Mouse (Mus musculus): ENCODE results near the gene Psma5. TPM values are rescaled to one million over a fixed set of nuclear protein-coding genes. Genes with fewer than 3 reads are reported as not detected.

Gene Psma5
- polyA plus RNA-seq, 1 experiment from 2014 or later, result 275 TPM

- WGBS, result 92% methylated on average over 8 of the region's 8 CpGs
- H3K9me3 ChIP-seq (ENCODE audit: control insufficient read depth, low read length), result no peaks in the 10 kb centered on the region
- H3K36me3 ChIP-seq (ENCODE audit: control insufficient read depth, insufficient read depth, low read length), result peaks cover 2% of the 10 kb centered on the region; the same call in 1 of the 2 replicates
- ATAC-seq (ENCODE audit: low FRiP score), result no peak
- H3K4me1 ChIP-seq (replicated peaks; ENCODE audit: control insufficient read depth, insufficient read depth, low read length), result no peaks in the 10 kb centered on the region
- H3K4me2 ChIP-seq (replicated peaks; ENCODE audit: low read depth, low read length), result no peak overlapping the region
- DNase-seq (ENCODE audit: low spot score), result no peak
- H3K9ac ChIP-seq (ENCODE audit: low read depth, low read length), result no peak overlapping the region
- H3K27me3 ChIP-seq (ENCODE audit: control insufficient read depth, insufficient read depth, low read length), result no peaks in the 10 kb centered on the region
- H3K4me3 ChIP-seq (ENCODE audit: low read depth, low read length), result no peak overlapping the region
- no peak overlapping the region for H3K27ac ChIP-seq (ENCODE audit: low read depth, low read length)
Measured at GRCm38 (mm10) chr3:108327275-108327674, 70.5 kb downstream of the Psma5 start.

DNA sequence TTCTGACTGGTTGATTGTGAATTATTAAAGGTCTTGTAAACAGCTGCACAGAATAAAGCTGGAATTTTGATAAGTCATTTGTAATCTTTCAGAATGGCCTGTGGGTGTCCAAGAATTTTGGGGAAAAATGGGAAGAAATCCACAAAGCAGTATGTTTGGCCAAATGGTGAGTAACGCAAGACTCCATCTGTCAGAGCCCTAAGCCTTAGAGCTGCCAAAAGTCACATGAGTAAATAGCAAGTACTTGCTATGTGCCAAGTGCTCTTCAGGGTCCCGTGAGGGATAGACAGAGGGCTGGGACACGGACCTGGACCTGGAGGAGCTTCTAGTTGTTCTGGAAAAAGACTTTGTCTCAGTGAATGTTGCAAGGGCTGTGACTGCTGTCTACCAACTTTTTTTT, 71.2 kb downstream of the Psma5 start:
- DNase-seq (ENCODE audit: low spot score) (no peak), ATAC-seq (ENCODE audit: low FRiP score) (no peak)
- H3K27me3 ChIP-seq (ENCODE audit: control insufficient read depth, insufficient read depth, low read length), result no peaks in the 10 kb centered on the region

GRCm38 (mm10) chr3:108328441-108328841, 71.7 kb downstream of the Psma5 start:
- Histone ChIP-seq H3K36me3 (ENCODE audit: control insufficient read depth, insufficient read depth, low read length) (peaks cover 6% of the 10 kb centered on the region; the same call in 1 of the 2 replicates), H3K9me3 (ENCODE audit: control insufficient read depth, low read length) (no peaks in the 10 kb centered on the region), H3K4me1 (replicated peaks; ENCODE audit: control insufficient read depth, insufficient read depth, low read length) (no peaks in the 10 kb centered on the region)

More for the DNA sequence above, 71.2 kb downstream of the Psma5 start:
- 87% methylated on average over 3 of the region's 3 CpGs for WGBS
- Histone ChIP-seq H3K36me3 (ENCODE audit: control insufficient read depth, insufficient read depth, low read length) (peaks cover 6% of the 10 kb centered on the region; the same call in 1 of the 2 replicates), H3K27ac (ENCODE audit: low read depth, low read length) (no peak overlapping the region), H3K4me2 (replicated peaks; ENCODE audit: low read depth, low read length) (no peak overlapping the region), H3K4me1 (replicated peaks; ENCODE audit: control insufficient read depth, insufficient read depth, low read length) (no peaks in the 10 kb centered on the region), H3K9me3 (ENCODE audit: control insufficient read depth, low read length) (no peaks in the 10 kb centered on the region), H3K4me3 (ENCODE audit: low read depth, low read length) (no peak overlapping the region), H3K9ac (ENCODE audit: low read depth, low read length) (no peak overlapping the region)

More at GRCm38 (mm10) chr3:108328441-108328841, 71.7 kb downstream of the Psma5 start:
- Histone ChIP-seq H3K27me3 (ENCODE audit: control insufficient read depth, insufficient read depth, low read length) (no peaks in the 10 kb centered on the region), H3K27ac (ENCODE audit: low read depth, low read length) (no peak overlapping the region), H3K9ac (ENCODE audit: low read depth, low read length) (no peak overlapping the region), H3K4me2 (replicated peaks; ENCODE audit: low read depth, low read length) (no peak overlapping the region), H3K4me3 (ENCODE audit: low read depth, low read length) (no peak overlapping the region)
- 75% methylated on average over 9 of the region's 9 CpGs for WGBS
- DNase-seq (ENCODE audit: low spot score) (no peak), ATAC-seq (ENCODE audit: low FRiP score) (no peak)

Other genes starting within 250 kb of the Psma5 start
- gene Gstm1, start 239.0 kb upstream of the Psma5 start, polyA plus RNA-seq (2014; fragmentation: Nextera tagmentation; extraction: Ambion mirVana), result 32.5 and 34.4 TPM in 2 replicates
- gene Gstm4, start 212.0 kb upstream of the Psma5 start, polyA plus RNA-seq (2014; fragmentation: Nextera tagmentation; extraction: Ambion mirVana), result 11.4 and 12.9 TPM in 2 replicates
- gene Ampd2, start 170.3 kb upstream of the Psma5 start, polyA plus RNA-seq (2014; fragmentation: Nextera tagmentation; extraction: Ambion mirVana), result 32.1 and 32.6 TPM in 2 replicates
- 0.62 and 0.89 TPM in 2 replicates for gene Gnat2, start 164.1 kb upstream of the Psma5 start, polyA plus RNA-seq (2014; fragmentation: Nextera tagmentation; extraction: Ambion mirVana)
- gene Gnai3, start 110.8 kb upstream of the Psma5 start, polyA plus RNA-seq (2014; fragmentation: Nextera tagmentation; extraction: Ambion mirVana), result 199 and 224 TPM in 2 replicates
- gene Gpr61, start 102.0 kb upstream of the Psma5 start, polyA plus RNA-seq (2014; fragmentation: Nextera tagmentation; extraction: Ambion mirVana), result 0.34 and 0.57 TPM in 2 replicates
- 4.2 and 6.0 TPM in 2 replicates for gene Amigo1, start 70.6 kb upstream of the Psma5 start, polyA plus RNA-seq (2014; fragmentation: Nextera tagmentation; extraction: Ambion mirVana)
- 2.4 and 2.6 TPM in 2 replicates for gene Cyb561d1, start 55.7 kb upstream of the Psma5 start, polyA plus RNA-seq (2014; fragmentation: Nextera tagmentation; extraction: Ambion mirVana)
- gene Atxn7l2, start 46.0 kb upstream of the Psma5 start, polyA plus RNA-seq (2014; fragmentation: Nextera tagmentation; extraction: Ambion mirVana), result 16.6 and 19.9 TPM in 2 replicates
- gene Sypl2, start 30.3 kb upstream of the Psma5 start, polyA plus RNA-seq (2014; fragmentation: Nextera tagmentation; extraction: Ambion mirVana), result 0.47 and 0.59 TPM in 2 replicates
- gene Sort1, start 27.2 kb downstream of the Psma5 start, polyA plus RNA-seq (2014; fragmentation: Nextera tagmentation; extraction: Ambion mirVana), result 20.2 and 27.5 TPM in 2 replicates
- not detected in 2 replicates for gene Mybphl, start 108.0 kb downstream of the Psma5 start, polyA plus RNA-seq (2014; fragmentation: Nextera tagmentation; extraction: Ambion mirVana)
- 48.7 and 53.5 TPM in 2 replicates for gene Psrc1, start 126.9 kb downstream of the Psma5 start, polyA plus RNA-seq (2014; fragmentation: Nextera tagmentation; extraction: Ambion mirVana)
- 76.7 and 101 TPM in 2 replicates for gene Celsr2, start 158.6 kb downstream of the Psma5 start, polyA plus RNA-seq (2014; fragmentation: Nextera tagmentation; extraction: Ambion mirVana)
- 181 and 206 TPM in 2 replicates for gene Sars, start 188.3 kb downstream of the Psma5 start, polyA plus RNA-seq (2014; fragmentation: Nextera tagmentation; extraction: Ambion mirVana)

All from hindbrain, embryonic 11.5 days (tissue).